Mouse (Mus musculus): Measurements from ENCODE around the gene Tarsl2. TPM values are rescaled to one million over a fixed set of nuclear protein-coding genes. Genes with fewer than 3 reads are reported as not detected.

Tarsl2 gene
- polyA plus RNA-seq, 1 experiment, result 17.9 TPM

DNA sequence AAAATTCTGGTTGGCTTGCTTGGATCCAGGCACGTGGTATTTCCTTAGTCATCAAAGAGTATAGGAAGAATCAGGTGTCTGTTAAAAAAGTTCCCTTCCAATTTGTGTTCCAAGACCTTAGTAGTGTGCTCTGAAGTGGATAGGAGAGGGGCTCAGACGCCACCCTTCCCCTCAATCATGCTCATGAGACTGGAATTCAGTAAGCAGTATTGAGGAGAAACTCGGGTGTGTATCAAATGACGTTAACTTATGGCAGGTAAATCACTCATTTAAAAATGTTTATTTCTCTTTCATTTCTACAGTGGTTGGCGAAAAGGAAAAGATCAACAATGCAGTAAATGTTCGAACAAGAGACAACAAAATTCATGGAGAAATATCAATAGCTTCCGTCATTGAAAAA, 46.2 kb downstream of the Tarsl2 start, which contains the start of gene Tm2d3:
Tm2d3 (plus strand) TSS at position 301 of the 400 bp plus-strand sequence.
- 0 out of 2 replicates have a peak, but pooled peaks cover 1% of the 10 kb centered on the region for H3K27me3 ChIP-seq (ENCODE audit: control insufficient read depth, insufficient read depth, low read length)
- H3K4me3 ChIP-seq (replicated peaks; ENCODE audit: insufficient read depth, low read depth, low read length), result no peak within 1 kb of the TSS
- H3K4me1 ChIP-seq (ENCODE audit: control insufficient read depth, insufficient read depth, low read length), result no peaks in the 10 kb centered on the region
- 90% methylated on average over 7 of the region's 7 CpGs for WGBS
- H3K27ac ChIP-seq (ENCODE audit: insufficient read depth, low read length), result no peak within 1 kb of the TSS
- no peak for TF ChIP-seq POLR2A (IDR thresholded peaks at IDR 0.05; ENCODE audit: borderline replicate concordance, insufficient read depth, low read length)
- no peak for TF ChIP-seq CTCF (IDR thresholded peaks at IDR 0.05; ENCODE audit: borderline replicate concordance, insufficient read depth, low read depth, low read length)
- no peak for DNase-seq

- Histone ChIP-seq H3K27ac (ENCODE audit: insufficient read depth, low read length) (no peak overlapping the region), H3K27me3 (ENCODE audit: control insufficient read depth, insufficient read depth, low read length) (0 out of 2 replicates have a peak, but pooled peaks cover 1% of the 10 kb centered on the region), H3K4me3 (replicated peaks; ENCODE audit: insufficient read depth, low read depth, low read length) (no peak overlapping the region), H3K4me1 (ENCODE audit: control insufficient read depth, insufficient read depth, low read length) (no peaks in the 10 kb centered on the region)
- WGBS, result 74% methylated on average over 8 of the region's 8 CpGs
- DNase-seq, result no peak
- TF ChIP-seq CTCF (IDR thresholded peaks at IDR 0.05; ENCODE audit: borderline replicate concordance, insufficient read depth, low read depth, low read length) (no peak), POLR2A (IDR thresholded peaks at IDR 0.05; ENCODE audit: borderline replicate concordance, insufficient read depth, low read length) (no peak)
Observed at GRCm38 (mm10) chr7:65691929-65692605, 47.4 kb downstream of the Tarsl2 start.

DNA sequence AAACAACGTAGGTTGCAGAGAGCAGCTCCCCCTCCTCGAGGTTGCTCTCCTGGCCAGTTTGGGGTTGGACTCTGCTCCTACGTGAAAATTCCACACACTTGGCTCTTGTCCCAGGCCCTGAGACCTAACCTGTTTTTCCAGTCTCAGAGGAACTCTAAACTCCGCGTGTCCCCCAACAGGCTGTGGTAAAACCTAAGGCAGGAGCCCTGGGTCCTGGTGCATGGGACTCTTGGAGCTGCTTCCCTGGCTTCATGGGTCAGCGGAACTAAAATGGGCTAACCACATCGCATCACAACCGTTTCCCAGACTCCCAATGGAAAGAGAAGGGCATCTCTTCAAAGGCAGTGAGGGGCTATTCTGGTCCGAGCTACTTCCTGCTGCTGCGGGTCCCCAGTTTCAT, 48.2 kb downstream of the Tarsl2 start:
- TF ChIP-seq POLR2A (IDR thresholded peaks at IDR 0.05; ENCODE audit: borderline replicate concordance, insufficient read depth, low read length) (no peak), CTCF (IDR thresholded peaks at IDR 0.05; ENCODE audit: borderline replicate concordance, insufficient read depth, low read depth, low read length) (no peak)
- 0 out of 2 replicates have a peak, but pooled peaks cover 1% of the 10 kb centered on the region for H3K27me3 ChIP-seq (ENCODE audit: control insufficient read depth, insufficient read depth, low read length)
- no peaks in the 10 kb centered on the region for H3K4me1 ChIP-seq (ENCODE audit: control insufficient read depth, insufficient read depth, low read length)
- H3K27ac ChIP-seq (ENCODE audit: insufficient read depth, low read length), result peak overlapping the region; percentile 11; the same call in 1 of the 2 replicates
- H3K4me3 ChIP-seq (replicated peaks; ENCODE audit: insufficient read depth, low read depth, low read length), result peak overlapping the region; percentile 92
- DNase-seq, result no peak
- 2% methylated on average over 10 of the region's 10 CpGs for WGBS

GRCm38 (mm10) chr7:65693301-65693821, 48.7 kb downstream of the Tarsl2 start:
- peak overlapping the region; percentile 74 for H3K27ac ChIP-seq (ENCODE audit: insufficient read depth, low read length)

GRCm38 (mm10) chr7:65696450-65696849, 51.8 kb downstream of the Tarsl2 start:
- Histone ChIP-seq H3K4me3 (replicated peaks; ENCODE audit: insufficient read depth, low read depth, low read length) (no peak overlapping the region), H3K27ac (ENCODE audit: insufficient read depth, low read length) (no peak overlapping the region), H3K4me1 (ENCODE audit: control insufficient read depth, insufficient read depth, low read length) (no peaks in the 10 kb centered on the region), H3K27me3 (ENCODE audit: control insufficient read depth, insufficient read depth, low read length) (no peaks in the 10 kb centered on the region)
- WGBS, result 55% methylated on average over 2 of the region's 2 CpGs
- no peak for DNase-seq
- 0 out of 2 replicates have a peak, but pooled peaks have one; percentile 23 for TF ChIP-seq CTCF (IDR thresholded peaks at IDR 0.05; ENCODE audit: borderline replicate concordance, insufficient read depth, low read depth, low read length)
- no peak for TF ChIP-seq POLR2A (IDR thresholded peaks at IDR 0.05; ENCODE audit: borderline replicate concordance, insufficient read depth, low read length)

More at GRCm38 (mm10) chr7:65693301-65693821, 48.7 kb downstream of the Tarsl2 start:
- Histone ChIP-seq H3K4me1 (ENCODE audit: control insufficient read depth, insufficient read depth, low read length) (no peaks in the 10 kb centered on the region), H3K4me3 (replicated peaks; ENCODE audit: insufficient read depth, low read depth, low read length) (peak overlapping the region; percentile 92), H3K27me3 (ENCODE audit: control insufficient read depth, insufficient read depth, low read length) (0 out of 2 replicates have a peak, but pooled peaks cover 1% of the 10 kb centered on the region)
- peak; percentile 82 for TF ChIP-seq POLR2A (IDR thresholded peaks at IDR 0.05; ENCODE audit: borderline replicate concordance, insufficient read depth, low read length)
- no peak for TF ChIP-seq CTCF (IDR thresholded peaks at IDR 0.05; ENCODE audit: borderline replicate concordance, insufficient read depth, low read depth, low read length)
- peak; percentile 89 to 92 for DNase-seq
- under 1% methylated on average over 52 of the region's 52 CpGs for whole genome bisulfite sequencing

DNA sequence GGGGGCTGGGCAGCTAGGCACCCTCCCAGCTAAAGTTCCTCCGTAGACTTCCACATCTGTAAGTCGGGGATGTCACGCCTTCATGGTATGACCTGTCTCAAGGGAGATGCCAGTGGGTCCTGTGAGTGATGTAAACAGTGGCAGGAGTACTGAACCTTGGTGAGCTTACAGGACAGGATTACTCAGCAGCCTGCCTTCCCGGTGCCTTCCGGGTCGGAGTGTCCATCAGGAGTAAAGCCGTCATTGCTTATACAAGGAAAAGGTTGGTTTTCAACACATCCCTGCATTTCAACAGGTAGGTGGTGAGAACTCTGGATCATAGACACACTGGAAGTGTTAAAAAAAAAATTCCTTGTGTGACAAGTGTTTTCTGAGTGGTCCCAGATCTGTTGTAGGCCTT, 57.4 kb downstream of the Tarsl2 start:
- no peak for DNase-seq
- H3K4me1 ChIP-seq (ENCODE audit: control insufficient read depth, insufficient read depth, low read length), result no peaks in the 10 kb centered on the region
- no peak for TF ChIP-seq POLR2A (IDR thresholded peaks at IDR 0.05; ENCODE audit: borderline replicate concordance, insufficient read depth, low read length)
- H3K4me3 ChIP-seq (replicated peaks; ENCODE audit: insufficient read depth, low read depth, low read length), result no peak overlapping the region
- H3K27me3 ChIP-seq (ENCODE audit: control insufficient read depth, insufficient read depth, low read length), result no peaks in the 10 kb centered on the region
- H3K27ac ChIP-seq (ENCODE audit: insufficient read depth, low read length), result no peak overlapping the region
- 90% methylated on average over 7 of the region's 7 CpGs for WGBS

- H3K4me3 ChIP-seq (replicated peaks; ENCODE audit: insufficient read depth, low read depth, low read length), result no peak overlapping the region
- H3K27me3 ChIP-seq (ENCODE audit: control insufficient read depth, insufficient read depth, low read length), result no peaks in the 10 kb centered on the region
- TF ChIP-seq POLR2A (IDR thresholded peaks at IDR 0.05; ENCODE audit: borderline replicate concordance, insufficient read depth, low read length) (no peak), CTCF (IDR thresholded peaks at IDR 0.05; ENCODE audit: borderline replicate concordance, insufficient read depth, low read depth, low read length) (peak; percentile 95)
Observed at GRCm38 (mm10) chr7:65704818-65705242, 60.1 kb downstream of the Tarsl2 start.

GRCm38 (mm10) chr7:65708506-65708905, 63.8 kb downstream of the Tarsl2 start:
- Histone ChIP-seq H3K27me3 (ENCODE audit: control insufficient read depth, insufficient read depth, low read length) (no peaks in the 10 kb centered on the region), H3K4me3 (replicated peaks; ENCODE audit: insufficient read depth, low read depth, low read length) (no peak overlapping the region), H3K27ac (ENCODE audit: insufficient read depth, low read length) (no peak overlapping the region), H3K4me1 (ENCODE audit: control insufficient read depth, insufficient read depth, low read length) (no peaks in the 10 kb centered on the region)
- TF ChIP-seq POLR2A (IDR thresholded peaks at IDR 0.05; ENCODE audit: borderline replicate concordance, insufficient read depth, low read length), result no peak
- no peak for TF ChIP-seq CTCF (IDR thresholded peaks at IDR 0.05; ENCODE audit: borderline replicate concordance, insufficient read depth, low read depth, low read length)
- WGBS, result 100% methylated on average over 1 of the region's 1 CpGs
- DNase-seq, result no peak

More at GRCm38 (mm10) chr7:65704818-65705242, 60.1 kb downstream of the Tarsl2 start:
- WGBS, result 13% methylated on average over 10 of the region's 10 CpGs
- DNase-seq, result peak; percentile 56 to 75
- Histone ChIP-seq H3K27ac (ENCODE audit: insufficient read depth, low read length) (no peak overlapping the region), H3K4me1 (ENCODE audit: control insufficient read depth, insufficient read depth, low read length) (no peaks in the 10 kb centered on the region)
